Mouse (Mus musculus) G1E (cell line): ENCODE measurements around the gene Metrn.

Experiments
- CTCF ChIP-seq: IDR thresholded peaks from 2 replicates; pipeline ENCODE4 v1.5.1; 2012; ENCODE audit warnings: low read depth, low read length, inconsistent platforms, mixed read lengths
- GATA1 ChIP-seq: IDR thresholded peaks from 2 replicates; pipeline ENCODE4 v1.6.1; 2012; ENCODE audit warnings: borderline replicate concordance, low read length, inconsistent platforms, mixed read lengths
- GATA2 ChIP-seq: IDR thresholded peaks from 2 replicates; pipeline ENCODE4 v1.6.1; 2012; ENCODE audit warnings: low read depth, low read length, inconsistent platforms, borderline replicate concordance
- TAL1 ChIP-seq: conservative IDR thresholded peaks from 2 replicates; pipeline ENCODE4 v1.6.1; 2012; ENCODE audit warnings: low read depth, low read length, inconsistent platforms, mixed read lengths

- TF ChIP-seq GATA2, result no peak
- TF ChIP-seq CTCF, result no peak
- TF ChIP-seq GATA1, result no peak
- no peak for TF ChIP-seq TAL1
These were observed 37.1 kb upstream of the Metrn start for GRCm38 (mm10) chr17:25833961-25834594.
